Comparison of ENCODE assay signal across 24 mouse cellular contexts in genomic region chr6:17912825-17913224, GRCm38 (mm10).
DNase-seq lines count a peak whose midpoint lies in the region; ATAC-seq lines count a peak whose summit lies in the region.
"Had no signal": no experiment of that assay in that cellular context is flagged by ENCODE, and none has a peak within 500 bp of the region (broad histone marks: within the 10 kb centered on the region; RNA-seq: fewer than 3 reads in every experiment).

No protein-coding gene starts in this region.

- peak; percentile 61 for DNase-seq in heart, adult 11 months
- DNase-seq in lung, postnatal 25 days (ENCODE audit: low spot score): no peak
- DNase-seq in kidney, postnatal 4 days: no peak
- DNase-seq: adrenal gland, postnatal 10 days; adrenal gland, postnatal 36 days; B cell, adult 2 months; cerebellum, adult 18-20 months; cerebellum, adult 9-10 months; cerebellum, postnatal 14 days; gastrocnemius, postnatal 25 days; heart, adult 2 months had no signal

- H3K4me2 ChIP-seq in heart, embryonic 12.5 days: no peak overlapping the region
- no peak overlapping the region for H3K4me2 ChIP-seq in lung, embryonic 16.5 days (ENCODE audit: low read depth, low read length)
- no peak overlapping the region for H3K4me2 ChIP-seq in neural tube, embryonic 12.5 days (replicated peaks)
- H3K4me2 ChIP-seq in neural tube, embryonic 15.5 days: no peak overlapping the region
- H3K4me2 ChIP-seq in midbrain, embryonic 15.5 days: no peak overlapping the region
- H3K4me2 ChIP-seq: forebrain, embryonic 13.5 days; hindbrain, embryonic 12.5 days; hindbrain, embryonic 15.5 days had no signal

- H3K36me3 ChIP-seq in heart, embryonic 12.5 days: no peaks in the 10 kb centered on the region; the same call in 1 of the 2 replicates
- 0 out of 2 replicates have a peak, but pooled peaks cover 2% of the 10 kb centered on the region for H3K36me3 ChIP-seq in lung, embryonic 16.5 days (ENCODE audit: control insufficient read depth, insufficient read depth, low read length)
- H3K36me3 ChIP-seq in neural tube, embryonic 12.5 days: peaks cover 20% of the 10 kb centered on the region
- H3K36me3 ChIP-seq in neural tube, embryonic 15.5 days: peaks cover 16% of the 10 kb centered on the region; the same call in 1 of the 2 replicates
- 0 out of 2 replicates have a peak, but pooled peaks cover 7% of the 10 kb centered on the region for H3K36me3 ChIP-seq in midbrain, embryonic 15.5 days (replicated peaks)
- H3K36me3 ChIP-seq: heart, embryonic 10.5 days had no signal

- H3K4me1 ChIP-seq in heart, embryonic 12.5 days (replicated peaks): no peaks in the 10 kb centered on the region; the same call in 1 of the 2 replicates
- peaks cover 6% of the 10 kb centered on the region; the same call in 1 of the 2 replicates for H3K4me1 ChIP-seq in lung, embryonic 16.5 days (replicated peaks; ENCODE audit: control insufficient read depth, insufficient read depth, low read length)
- no peaks in the 10 kb centered on the region for H3K4me1 ChIP-seq in neural tube, embryonic 12.5 days
- H3K4me1 ChIP-seq in neural tube, embryonic 15.5 days: no peaks in the 10 kb centered on the region
- peaks cover 3% of the 10 kb centered on the region; the same call in 1 of the 2 replicates for H3K4me1 ChIP-seq in midbrain, embryonic 15.5 days
- H3K4me1 ChIP-seq: forebrain, embryonic 13.5 days; heart, embryonic 10.5 days; hindbrain, embryonic 12.5 days; hindbrain, embryonic 15.5 days had no signal

- WGBS in heart, embryonic 12.5 days: 76% methylated on average over 2 of the region's 2 CpGs
- 80% methylated on average over 2 of the region's 2 CpGs for WGBS in lung, embryonic 16.5 days
- WGBS in neural tube, embryonic 12.5 days: 87% methylated on average over 2 of the region's 2 CpGs
- WGBS in neural tube, embryonic 15.5 days: 88% methylated on average over 2 of the region's 2 CpGs
- WGBS in midbrain, embryonic 15.5 days: 55% methylated on average over 2 of the region's 2 CpGs

- no peaks in the 10 kb centered on the region for H3K9me3 ChIP-seq in heart, embryonic 12.5 days (replicated peaks)
- H3K9me3 ChIP-seq in lung, embryonic 16.5 days (ENCODE audit: control insufficient read depth, low read length): no peaks in the 10 kb centered on the region
- H3K9me3 ChIP-seq in neural tube, embryonic 12.5 days: no peaks in the 10 kb centered on the region
- no peaks in the 10 kb centered on the region for H3K9me3 ChIP-seq in neural tube, embryonic 15.5 days (replicated peaks)
- H3K9me3 ChIP-seq in midbrain, embryonic 15.5 days: no peaks in the 10 kb centered on the region
- H3K9me3 ChIP-seq: forebrain, embryonic 10.5 days; forebrain, embryonic 13.5 days; G1E; heart, embryonic 10.5 days; hindbrain, embryonic 12.5 days; hindbrain, embryonic 15.5 days had no signal

- no peak for ATAC-seq in heart, embryonic 12.5 days (ENCODE audit: insufficient number of reproducible peaks, low FRiP score)
- no peak for ATAC-seq in lung, embryonic 16.5 days (ENCODE audit: low read depth)
- 0 out of 2 replicates have a peak, but pooled peaks have one; percentile 29 for ATAC-seq in neural tube, embryonic 12.5 days (ENCODE audit: low FRiP score, low read depth)
- no peak for ATAC-seq in neural tube, embryonic 15.5 days (ENCODE audit: low FRiP score)
- 0 out of 2 replicates have a peak, but pooled peaks have one; percentile 16 for ATAC-seq in midbrain, embryonic 15.5 days (replicated peaks)
- ATAC-seq: forebrain, embryonic 13.5 days; Patski had no signal

- H3K9ac ChIP-seq in heart, embryonic 12.5 days: no peak overlapping the region
- no peak overlapping the region for H3K9ac ChIP-seq in lung, embryonic 16.5 days (ENCODE audit: low read length)
- H3K9ac ChIP-seq in neural tube, embryonic 12.5 days: no peak overlapping the region
- H3K9ac ChIP-seq in neural tube, embryonic 15.5 days (replicated peaks): no peak overlapping the region
- H3K9ac ChIP-seq in midbrain, embryonic 15.5 days: no peak overlapping the region
- H3K9ac ChIP-seq: forebrain, embryonic 13.5 days; hindbrain, embryonic 12.5 days; hindbrain, embryonic 15.5 days had no signal

- no peak overlapping the region for H3K4me3 ChIP-seq in heart, embryonic 12.5 days
- no peak overlapping the region for H3K4me3 ChIP-seq in lung, embryonic 16.5 days (ENCODE audit: low read length)
- no peak overlapping the region for H3K4me3 ChIP-seq in neural tube, embryonic 12.5 days
- H3K4me3 ChIP-seq in neural tube, embryonic 15.5 days (replicated peaks): no peak overlapping the region
- H3K4me3 ChIP-seq in midbrain, embryonic 15.5 days: no peak overlapping the region
- H3K4me3 ChIP-seq: forebrain, embryonic 10.5 days; forebrain, embryonic 13.5 days; heart, adult 2 months; heart, embryonic 10.5 days; hindbrain, embryonic 12.5 days; hindbrain, embryonic 15.5 days had no signal

- no peaks in the 10 kb centered on the region for H3K27me3 ChIP-seq in heart, embryonic 12.5 days (replicated peaks)
- no peaks in the 10 kb centered on the region for H3K27me3 ChIP-seq in lung, embryonic 16.5 days (ENCODE audit: control insufficient read depth, insufficient read depth, low read depth, low read length)
- H3K27me3 ChIP-seq in neural tube, embryonic 12.5 days (replicated peaks): no peaks in the 10 kb centered on the region
- H3K27me3 ChIP-seq in neural tube, embryonic 15.5 days (replicated peaks): no peaks in the 10 kb centered on the region
- H3K27me3 ChIP-seq in midbrain, embryonic 15.5 days (replicated peaks): no peaks in the 10 kb centered on the region
- H3K27me3 ChIP-seq: CH12.LX; forebrain, embryonic 13.5 days; hindbrain, embryonic 12.5 days; hindbrain, embryonic 15.5 days; Patski had no signal

- no peak overlapping the region for H3K27ac ChIP-seq in heart, embryonic 12.5 days (ENCODE audit: poor library complexity, severe bottlenecking)
- peak overlapping the region; percentile 9; the same call in 1 of the 2 replicates for H3K27ac ChIP-seq in lung, embryonic 16.5 days (ENCODE audit: low read length)
- no peak overlapping the region for H3K27ac ChIP-seq in neural tube, embryonic 12.5 days
- no peak overlapping the region for H3K27ac ChIP-seq in neural tube, embryonic 15.5 days (replicated peaks)
- no peak overlapping the region for H3K27ac ChIP-seq in midbrain, embryonic 15.5 days
- H3K27ac ChIP-seq: forebrain, embryonic 10.5 days; forebrain, embryonic 13.5 days; heart, adult 2 months; heart, embryonic 10.5 days; hindbrain, embryonic 12.5 days; hindbrain, embryonic 15.5 days had no signal

Comparison
In these comparisons a context has a peak if more than half of its experiments do, and no peak if none do; other contexts are left out.
1. ATAC-seq: peak in neural tube, embryonic 12.5 days (single experiment) and midbrain, embryonic 15.5 days (single experiment); none in heart, embryonic 12.5 days (single experiment), lung, embryonic 16.5 days (single experiment) and neural tube, embryonic 15.5 days (single experiment).